Mouse (Mus musculus) frontal cortex, postnatal 14 days (tissue): ENCODE results near the gene Haus8.
"Not testable (repeated sequence)": the region's sequence is repeated elsewhere in the genome, so short reads cannot be mapped to it uniquely, and the experiment has no call there.

Experiments used
- DNase-seq, 2 experiments: peaks; one replicate each; pipeline ENCODE4 v3.0.0; 2022; ENCODE audit warnings: low spot score in 2 of 2

Gene Haus8

DNA sequence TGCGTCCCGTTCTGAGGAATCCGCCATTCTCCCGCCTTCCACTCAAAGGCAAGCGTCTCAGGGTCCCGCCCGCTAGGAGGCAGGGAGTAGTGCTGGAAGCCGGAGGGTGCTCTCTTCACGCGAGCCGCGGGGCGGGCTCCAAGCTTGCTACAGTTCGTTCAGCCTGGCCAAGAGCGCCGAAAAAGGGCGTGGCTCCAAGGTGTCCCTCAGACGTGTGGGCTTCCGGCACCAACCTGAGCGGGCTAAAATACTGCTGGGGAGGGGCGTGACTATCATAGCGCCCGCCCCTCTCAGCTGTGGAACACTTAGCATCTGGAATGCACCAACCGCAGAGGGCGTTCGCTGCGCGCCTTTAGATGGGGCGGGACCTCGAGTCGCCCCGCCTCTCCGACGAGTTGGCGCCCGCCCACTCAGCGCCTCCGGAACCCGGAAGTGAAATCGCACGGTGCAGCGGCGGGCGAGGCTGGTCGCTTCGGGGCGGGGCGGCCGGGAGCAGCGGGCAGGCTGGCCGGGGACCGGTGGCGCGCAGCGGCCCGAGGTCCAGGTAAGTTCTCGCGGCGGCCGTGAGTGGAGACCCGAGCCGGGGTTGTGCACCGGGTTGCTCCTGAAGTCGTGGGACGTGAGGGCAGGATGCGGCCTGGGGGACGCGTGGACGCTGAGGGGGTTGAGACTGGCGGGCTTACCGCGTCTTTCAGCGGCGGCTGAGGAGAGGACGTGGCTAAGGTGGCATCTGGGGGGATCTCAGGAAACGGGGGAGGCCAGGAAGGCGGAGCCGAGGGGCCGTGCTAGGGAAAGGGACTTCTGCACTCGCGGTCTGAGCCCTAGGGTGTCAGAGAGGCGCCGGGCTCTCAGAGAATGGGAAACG is at the start of gene Haus8, which contains the start of gene Myo9b:
Gene Haus8, minus strand, starts transcription at position 649 of the 865 bp plus-strand sequence.
Gene Myo9b, plus strand, starts transcription at position 429 of the 865 bp plus-strand sequence.
- peak; percentile 95 to 97 for DNase-seq

DNA sequence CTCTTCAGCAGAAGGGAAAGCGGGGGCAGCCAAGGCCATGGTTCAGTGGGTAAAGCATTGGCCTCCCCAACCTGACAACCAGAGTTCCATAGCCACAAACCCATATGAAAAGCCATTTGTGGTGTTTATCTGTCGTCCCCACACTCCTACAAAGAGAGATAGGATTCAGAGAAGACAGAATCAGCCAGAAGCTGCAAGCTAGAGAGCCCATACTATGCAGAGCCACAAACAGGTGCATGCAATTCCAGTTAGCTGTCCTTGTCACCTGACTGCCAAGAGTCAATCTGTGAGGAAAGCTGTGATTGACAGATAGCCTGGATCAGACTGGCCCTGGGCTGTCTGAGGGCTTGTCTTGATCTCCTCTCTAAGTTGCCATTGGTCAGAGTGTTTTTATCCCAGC is 47.0 kb upstream of the Haus8 start:
- not testable (repeated sequence) for DNase-seq

DNA sequence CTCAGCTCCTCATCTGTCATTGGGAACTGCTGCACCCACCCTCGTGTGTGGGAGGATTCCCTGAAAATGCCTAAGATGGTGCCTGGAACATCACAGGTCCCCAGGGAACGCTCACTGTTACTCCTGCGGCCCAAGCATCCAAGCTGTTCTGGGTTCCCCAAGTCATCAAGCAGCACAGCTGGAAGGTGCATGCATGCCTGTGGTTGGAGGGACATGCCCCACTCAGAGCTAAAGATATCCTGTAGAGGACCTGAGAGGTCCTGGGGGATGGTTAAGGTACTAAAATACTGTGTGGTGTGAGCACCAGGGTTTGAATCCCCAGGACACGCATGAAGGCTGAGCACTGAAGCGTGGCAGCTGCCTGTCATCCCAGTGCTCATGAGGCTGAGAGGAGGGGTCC is 45.9 kb upstream of the Haus8 start:
- DNase-seq = not testable (repeated sequence)

DNA sequence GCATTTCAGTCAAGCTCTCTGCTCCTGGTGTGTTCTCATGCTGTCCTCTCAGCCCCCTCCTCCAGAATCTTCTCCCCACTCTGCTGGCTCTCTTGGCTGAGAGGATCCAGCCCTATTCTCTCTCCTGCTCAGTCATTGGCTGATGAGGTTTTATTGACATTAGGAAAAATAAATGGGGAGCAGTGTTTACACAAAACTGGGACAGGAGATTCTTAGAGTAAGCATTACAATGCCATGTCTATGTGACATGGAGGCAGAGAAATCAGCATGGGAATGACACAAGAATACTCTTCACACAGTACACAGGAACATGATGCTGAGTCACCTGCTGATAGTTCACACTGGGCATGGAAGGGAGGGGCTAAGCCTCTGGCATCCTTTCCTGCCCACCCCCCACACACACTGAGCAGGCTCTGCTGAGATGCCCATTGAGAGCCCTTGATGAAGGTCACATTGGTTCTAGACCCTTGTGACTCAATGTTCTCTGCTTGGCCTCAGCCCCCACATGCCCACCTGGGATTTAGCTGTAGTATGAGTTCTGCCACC is 43.8 kb upstream of the Haus8 start:
- no peak for DNase-seq

DNA sequence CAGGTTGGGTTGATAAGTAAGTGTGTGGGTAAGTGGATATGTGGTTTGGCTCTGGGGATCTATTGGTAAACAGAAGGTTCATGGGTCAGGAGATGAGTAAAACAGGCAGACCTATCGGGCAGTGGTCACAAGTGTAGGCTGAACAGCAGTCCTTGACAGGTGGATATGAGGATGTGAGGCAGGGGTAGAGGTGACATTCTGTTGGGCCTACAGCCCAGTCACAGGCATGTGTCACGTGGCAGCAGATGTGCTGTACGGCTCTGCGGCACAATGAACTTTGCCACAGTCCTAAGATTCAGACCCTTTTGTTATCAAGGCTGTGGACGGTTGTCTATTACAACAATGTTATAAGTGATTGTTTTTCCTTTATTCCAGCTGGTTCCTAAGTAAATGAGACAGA is 43.2 kb upstream of the Haus8 start:
- no peak for DNase-seq

DNA sequence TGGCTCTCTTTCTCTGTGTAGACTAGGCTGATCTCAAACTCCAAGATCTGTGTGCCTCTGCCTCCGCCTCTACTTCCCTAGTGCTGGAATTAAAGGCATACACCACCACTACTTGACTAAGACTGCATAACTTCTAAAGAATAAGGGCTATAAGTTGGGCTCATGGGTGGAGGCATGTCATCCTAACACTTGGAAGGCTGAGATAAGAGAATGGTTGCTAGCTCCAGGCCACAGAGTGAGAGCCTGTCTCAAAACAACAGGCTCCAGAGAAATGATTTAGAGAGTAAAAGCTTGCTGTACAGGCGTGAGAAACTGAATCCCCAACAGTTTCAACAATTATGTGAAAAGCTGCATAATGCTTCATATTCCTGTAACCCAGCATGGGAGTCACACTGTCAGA is 41.2 kb upstream of the Haus8 start:
- no peak for DNase-seq

DNA sequence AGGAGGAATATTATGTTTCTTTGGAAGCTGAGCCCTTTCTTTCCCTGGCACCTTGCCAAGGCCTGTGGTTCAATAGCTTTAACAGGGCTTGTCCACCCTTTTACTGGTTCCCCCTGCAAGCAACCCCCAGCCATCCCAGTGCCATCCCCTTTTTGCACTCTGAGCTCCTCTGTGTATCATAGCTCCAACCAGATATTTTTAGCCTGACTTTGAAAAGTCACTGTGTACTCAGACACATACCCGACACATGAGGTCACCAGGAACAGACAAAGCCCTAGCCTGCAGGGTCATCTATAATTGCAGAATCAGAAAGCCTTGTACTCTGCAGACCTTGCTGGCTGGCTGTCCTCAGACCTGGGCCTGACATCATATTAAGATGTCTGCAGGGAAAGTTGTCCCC is 40.0 kb upstream of the Haus8 start:
- no peak for DNase-seq

DNA sequence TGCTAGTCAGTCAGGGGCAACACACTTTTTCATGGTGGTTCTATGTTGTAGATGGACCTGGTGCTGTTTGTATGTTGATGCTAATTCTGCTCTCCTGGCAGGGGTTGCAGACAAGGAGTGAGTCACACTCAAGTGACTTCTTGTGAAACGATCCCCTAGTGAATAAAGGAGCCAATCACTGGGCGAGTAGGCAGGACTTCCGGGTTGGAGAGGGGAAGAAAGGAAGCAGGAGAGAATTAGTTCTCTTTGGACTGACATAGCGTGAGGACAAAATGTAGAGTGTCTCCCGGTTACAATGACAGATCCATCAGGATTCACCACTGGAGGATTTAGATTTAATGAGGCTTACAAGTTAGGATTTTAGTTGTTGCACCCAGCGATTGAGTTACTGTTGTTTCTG is 37.7 kb upstream of the Haus8 start:
- no peak for DNase-seq

DNA sequence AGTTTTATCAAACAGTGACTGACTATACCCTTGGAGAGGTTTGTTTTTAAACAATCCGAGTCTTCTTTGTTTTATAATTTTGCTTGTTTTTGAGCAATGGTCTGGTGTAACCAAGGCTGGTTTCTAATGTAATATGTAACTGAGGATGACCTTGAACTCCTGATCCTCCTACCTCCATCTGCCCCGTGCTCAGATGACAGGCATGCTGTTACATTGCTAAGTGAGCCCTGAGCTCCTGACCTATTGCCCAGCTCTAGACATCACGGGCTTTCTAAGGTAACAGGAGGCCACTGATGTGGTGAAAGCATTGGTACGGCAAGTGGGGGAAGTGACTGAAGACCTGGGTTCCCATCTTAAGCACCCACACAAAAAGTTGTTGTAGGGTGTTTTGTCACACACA is 35.2 kb upstream of the Haus8 start:
- DNase-seq = no peak

DNA sequence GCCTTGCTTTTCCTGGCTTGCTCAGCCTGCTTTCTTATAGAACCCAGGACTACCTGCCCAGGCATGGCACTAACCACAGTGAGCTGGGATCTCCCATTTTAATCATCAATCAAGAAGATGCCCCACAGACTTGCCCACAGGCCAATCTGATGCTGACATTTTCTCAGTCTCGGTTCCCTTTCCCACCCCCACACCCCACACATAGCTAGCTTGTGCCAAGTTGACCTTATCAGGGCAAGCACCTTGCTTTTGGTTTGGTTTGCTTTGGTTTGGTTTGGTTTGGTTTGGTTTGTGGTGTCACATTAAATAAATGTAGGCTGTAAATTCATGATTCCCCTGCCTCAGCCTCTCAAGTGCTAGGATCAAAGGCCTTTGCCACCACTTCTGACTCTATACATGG is 34.6 kb upstream of the Haus8 start:
- no peak for DNase-seq

DNA sequence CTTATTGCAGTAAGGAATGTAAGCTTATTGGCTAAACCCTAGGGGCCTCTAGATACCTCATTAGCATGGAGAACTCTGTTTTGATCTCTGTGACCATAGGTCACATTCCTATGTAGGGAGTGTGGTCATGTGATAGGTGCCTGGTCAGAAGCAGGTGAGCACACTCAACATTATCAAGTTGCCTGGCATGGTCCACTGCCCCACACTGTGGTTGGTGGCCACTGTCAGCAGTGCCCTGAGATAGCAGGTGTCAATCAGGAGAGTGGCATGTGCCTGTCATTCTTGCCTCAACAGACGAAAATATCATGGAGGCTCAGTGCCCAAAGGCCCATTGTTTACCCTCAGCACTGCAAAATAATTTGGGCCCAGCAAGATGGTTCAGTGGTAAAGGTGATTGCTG is 33.3 kb upstream of the Haus8 start:
- no peak for DNase-seq

DNA sequence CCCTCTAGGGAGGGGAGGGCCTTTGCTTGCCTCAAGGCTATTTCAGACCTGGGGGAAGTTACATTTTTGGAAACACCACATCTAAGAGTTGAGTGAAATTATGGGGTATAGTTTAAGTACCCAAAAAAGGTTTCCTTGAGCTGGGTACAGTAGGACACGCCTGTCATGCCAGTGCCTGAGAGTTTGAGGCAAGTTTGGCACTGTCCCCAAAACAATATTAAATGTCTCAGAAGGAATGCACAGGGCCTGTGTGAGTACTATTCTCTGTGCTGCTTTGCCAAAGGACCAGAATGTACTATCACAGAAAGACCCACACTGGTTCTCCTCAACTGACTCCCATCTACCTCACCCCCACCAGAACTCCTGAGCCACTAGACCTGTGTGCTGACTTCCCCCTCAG is 30.9 kb upstream of the Haus8 start:
- no peak for DNase-seq

DNA sequence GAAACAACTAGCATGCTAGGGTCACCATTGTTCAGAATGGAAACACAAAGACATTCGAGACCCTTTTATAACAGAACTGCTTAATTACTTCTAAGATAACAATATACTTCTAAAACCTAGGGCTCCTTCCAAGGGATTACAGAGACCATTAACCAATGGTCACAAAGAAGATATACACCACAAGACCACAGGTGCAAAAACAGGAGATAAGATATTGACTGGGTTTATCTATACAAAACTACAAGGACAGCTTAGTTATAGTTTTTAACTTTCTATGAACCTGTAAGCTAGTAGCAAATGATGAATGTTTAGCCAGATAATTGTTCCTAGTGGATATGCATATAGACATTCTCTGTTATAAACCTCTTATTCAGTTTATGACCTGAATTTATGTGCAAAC is 30.1 kb upstream of the Haus8 start:
- DNase-seq = no peak

DNA sequence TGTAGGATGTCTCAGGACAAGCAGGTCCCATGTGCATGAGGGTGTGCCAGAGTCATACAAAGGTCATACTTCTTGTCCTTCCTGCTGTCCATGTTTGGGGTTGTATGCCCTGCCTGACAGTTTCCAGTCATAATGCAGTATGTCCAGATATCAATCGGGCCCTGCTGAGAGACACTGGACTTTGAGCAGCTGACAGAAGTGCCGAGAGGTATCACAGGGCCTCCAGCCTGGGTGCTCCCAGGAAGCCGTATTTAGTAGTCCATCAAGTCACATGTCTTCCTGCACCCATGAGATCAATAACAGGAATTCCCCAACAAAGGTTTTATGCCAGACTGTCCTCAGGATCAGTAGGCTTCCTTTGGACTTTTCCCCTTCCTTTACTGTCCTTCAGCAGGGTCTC is 27.0 kb upstream of the Haus8 start:
- no peak for DNase-seq

DNA sequence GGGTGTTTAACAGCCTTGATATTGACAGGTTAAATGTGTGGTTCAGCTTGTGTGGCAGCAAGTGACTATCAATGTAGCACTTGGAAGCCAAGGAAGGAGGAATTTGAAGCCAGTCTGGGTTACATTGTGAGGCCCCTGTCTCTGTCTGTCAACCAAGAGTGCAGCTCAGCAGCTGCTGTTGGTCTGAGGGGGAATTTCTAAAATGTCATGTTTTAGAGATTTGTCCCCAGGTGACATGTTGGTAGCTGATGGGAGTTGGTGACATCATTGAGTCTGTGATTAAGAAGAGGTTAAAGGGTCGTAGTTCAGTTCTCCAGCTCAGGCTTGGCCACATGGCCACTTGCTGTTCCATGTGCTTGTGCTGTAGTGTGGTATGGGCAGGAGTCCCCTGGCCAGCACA is 24.7 kb upstream of the Haus8 start:
- DNase-seq = no peak

DNA sequence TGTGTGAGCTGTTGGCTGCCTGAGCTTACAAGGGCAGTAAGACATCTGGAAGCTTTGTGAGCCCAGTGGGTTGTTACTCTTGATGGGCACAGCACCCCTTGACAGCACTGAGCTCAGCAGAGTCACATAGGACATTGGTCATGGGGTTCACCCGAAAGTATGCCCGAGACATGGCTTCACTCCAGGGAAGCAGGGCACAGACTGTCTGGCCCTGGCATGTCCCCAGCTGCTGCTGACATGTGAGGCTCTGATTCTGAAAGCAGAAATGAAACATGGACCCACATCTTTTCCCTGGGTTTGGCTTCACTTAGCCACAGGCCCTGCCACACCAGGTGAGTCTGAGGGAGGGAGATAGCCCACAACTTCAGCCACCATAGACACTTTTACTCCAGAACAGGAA is 24.1 kb upstream of the Haus8 start:
- no peak for DNase-seq

DNA sequence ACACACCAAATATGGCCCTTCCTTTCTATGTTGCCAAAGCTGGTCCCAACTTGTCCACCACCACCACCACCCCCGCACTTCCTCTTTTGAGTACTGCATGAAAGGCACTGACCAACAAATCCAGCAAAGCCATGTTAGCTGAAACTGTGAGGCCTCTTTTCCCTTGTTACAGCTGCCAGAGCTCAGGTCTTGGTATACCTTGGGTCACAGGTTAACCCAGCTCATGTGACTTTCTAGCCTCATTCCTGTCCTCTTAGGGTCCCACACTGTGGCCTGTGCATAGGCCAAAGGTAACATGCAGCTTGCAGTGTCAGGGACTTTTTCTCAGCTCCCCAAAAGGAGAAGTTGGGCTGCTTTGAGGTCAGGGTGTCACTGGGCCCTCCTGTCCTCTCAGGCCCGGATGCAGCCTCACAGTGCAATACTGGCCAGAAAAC is 23.5 kb upstream of the Haus8 start:
- no peak for DNase-seq

DNA sequence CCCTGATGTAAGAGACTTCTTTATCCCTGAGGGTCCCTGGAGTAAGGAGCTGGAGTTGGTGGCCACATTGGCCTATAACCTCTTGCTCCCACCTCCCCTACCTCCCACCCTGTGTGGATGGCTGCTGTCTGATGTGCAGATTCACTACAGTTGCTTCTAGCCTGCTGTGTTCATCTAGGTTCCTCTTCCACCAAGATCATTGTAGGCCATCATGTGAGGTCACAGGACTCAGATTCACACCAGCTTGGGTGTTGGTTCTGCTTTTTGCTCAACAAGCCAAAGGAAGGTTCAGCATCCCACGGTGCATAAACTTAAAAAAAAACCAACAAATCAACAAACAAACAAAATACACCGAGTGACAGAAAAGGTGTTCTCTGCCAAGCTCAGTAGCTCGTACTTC is 21.2 kb upstream of the Haus8 start:
- not testable (repeated sequence) for DNase-seq

DNA sequence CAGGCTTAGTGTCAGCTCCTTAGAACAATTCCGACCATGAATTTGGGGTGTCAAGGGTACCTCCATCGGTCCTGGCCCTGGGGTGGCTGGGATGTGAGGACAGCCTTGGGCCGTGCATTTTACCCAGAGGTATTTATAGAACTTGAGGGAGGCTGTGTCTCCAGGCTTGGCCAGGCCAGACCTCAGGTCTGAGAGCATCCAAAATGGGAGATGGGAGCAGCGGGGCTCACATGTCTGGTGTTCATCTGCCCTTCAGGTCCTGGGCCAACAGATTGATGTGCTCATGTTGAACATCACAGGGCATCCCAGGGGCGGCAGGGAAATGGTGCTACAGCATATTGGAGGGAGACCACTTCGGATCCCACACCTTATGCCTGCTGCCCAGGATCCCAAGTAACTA is 18.6 kb upstream of the Haus8 start:
- DNase-seq = no peak

DNA sequence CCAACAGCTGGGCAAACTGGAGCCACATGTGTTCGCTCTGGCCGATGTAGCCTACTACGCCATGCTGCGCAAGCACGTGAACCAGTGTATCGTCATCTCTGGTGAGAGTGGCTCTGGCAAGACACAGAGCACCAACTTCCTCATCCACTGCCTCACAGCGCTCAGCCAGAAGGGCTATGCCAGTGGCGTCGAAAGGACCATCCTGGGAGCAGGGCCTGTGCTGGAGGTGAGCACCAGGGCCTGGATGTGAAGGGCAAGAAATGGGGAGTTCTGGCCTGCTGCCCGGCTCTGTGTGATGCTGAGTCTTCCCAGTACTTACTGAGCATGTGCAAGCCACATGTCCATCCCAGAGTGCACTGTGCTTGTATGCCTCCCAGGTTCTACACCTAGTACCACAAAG is 18.2 kb upstream of the Haus8 start:
- DNase-seq = no peak

DNA sequence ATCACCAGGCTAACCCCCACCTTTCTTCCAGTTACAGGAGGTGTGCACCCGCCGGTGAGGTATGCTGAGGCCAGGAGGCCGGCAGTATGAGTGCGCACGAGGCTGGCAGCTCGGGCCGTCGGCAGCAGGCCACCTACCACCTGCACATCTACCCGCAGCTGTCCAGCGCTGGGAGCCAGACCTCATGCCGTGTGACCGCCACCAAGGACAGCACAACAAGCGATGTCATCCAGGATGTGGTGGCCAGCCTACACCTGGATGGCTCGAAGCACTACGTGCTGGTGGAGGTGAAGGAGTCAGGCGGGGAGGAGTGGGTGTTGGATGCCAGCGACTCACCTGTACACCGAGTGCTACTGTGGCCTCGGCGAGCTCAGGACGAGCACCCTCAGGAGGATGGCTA is 17.5 kb upstream of the Haus8 start:
- no peak for DNase-seq

DNA sequence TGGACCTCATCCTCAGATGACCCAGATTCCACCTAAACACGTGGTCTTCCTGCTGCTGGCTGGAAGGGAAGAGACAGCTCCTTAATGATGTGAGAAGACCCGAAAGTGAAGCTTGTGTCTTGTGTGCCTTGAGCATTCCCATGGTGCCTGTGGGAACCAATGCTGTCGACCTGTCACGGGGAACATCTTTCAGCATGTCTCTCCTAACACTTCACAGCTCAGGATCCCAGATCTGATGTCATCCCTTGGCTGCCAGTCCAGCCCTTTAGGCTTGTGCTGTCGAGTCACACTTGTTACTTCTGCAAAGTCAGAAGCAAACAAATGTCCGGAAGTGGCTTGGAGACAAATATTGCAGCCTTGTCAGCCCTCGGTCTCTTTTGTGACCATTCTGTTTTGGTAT is 16.4 kb upstream of the Haus8 start:
- no peak for DNase-seq

DNA sequence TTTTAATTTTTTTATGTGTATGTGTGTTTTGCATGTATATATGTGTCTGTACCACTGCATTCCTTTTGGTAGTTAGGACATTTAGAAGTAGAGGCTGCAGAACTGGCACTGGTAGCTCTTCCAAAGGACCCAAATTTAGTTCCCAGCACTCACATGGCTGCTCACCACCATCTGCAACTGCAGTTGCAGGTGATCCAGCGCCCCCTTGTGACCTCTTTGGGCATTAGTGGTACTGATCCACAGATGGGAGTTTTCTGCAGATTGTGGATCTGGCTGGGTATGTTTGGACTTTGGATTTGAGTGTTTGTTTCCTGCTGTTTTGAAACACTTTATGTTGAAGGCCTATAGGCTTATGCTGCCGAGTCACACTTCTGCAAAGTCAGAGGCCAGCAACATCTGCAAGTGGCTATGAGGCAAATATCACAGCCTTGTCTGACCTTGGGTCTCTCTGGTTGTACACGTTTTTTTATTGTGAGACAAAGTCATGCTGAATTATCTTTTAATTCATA is 15.8 kb upstream of the Haus8 start:
- DNase-seq = no peak
